Mouse (Mus musculus) erythroblast, embryonic 14.5 days (primary cell): Measurements from ENCODE around the gene Hsd17b12.

Experiments
- GATA1 ChIP-seq: IDR thresholded peaks from 2 replicates; pipeline ENCODE4 v1.6.1; 2012; ENCODE audit warnings: low read length, inconsistent platforms, mixed read lengths
- TAL1 ChIP-seq: IDR thresholded peaks from 3 replicates; pipeline ENCODE4 v1.6.1; 2012; ENCODE audit warnings: low read length, inconsistent platforms, mixed read lengths

GRCm38 (mm10) chr2:94024637-94025036 lies 133.1 kb downstream of the Hsd17b12 start:
- no peak for TF ChIP-seq TAL1
- TF ChIP-seq GATA1: no peak
